Mouse (Mus musculus) kidney, adult 2 months (tissue): ENCODE measurements around the gene Ppm1l. TPM values are rescaled to one million over a fixed set of nuclear protein-coding genes. Genes with fewer than 3 reads are reported as not detected.

Experiments
- DNase-seq: peaks from one replicate; pipeline ENCODE4 v3.0.0; 2021
- H3K27ac ChIP-seq: fragments of 200-500 bp; 2 replicates; pipeline ENCODE4 v1.5.1; 2012; ENCODE audit warnings: low read depth, low read length, control low read depth, inconsistent platforms; ENCODE audit not compliant: insufficient read depth
- H3K27me3 ChIP-seq: fragments of 200-500 bp; replicated peaks from 2 replicates; pipeline ENCODE4 v1.6.1; 2012; ENCODE audit warnings: mild to moderate bottlenecking, moderate library complexity, low read length, inconsistent platforms; ENCODE audit not compliant: control insufficient read depth, insufficient read depth
- H3K36me3 ChIP-seq: fragments of 200-500 bp; 2 replicates; pipeline ENCODE4 v1.6.1; 2012; ENCODE audit warnings: mild to moderate bottlenecking, moderate library complexity, low read length, inconsistent platforms; ENCODE audit not compliant: control insufficient read depth, insufficient read depth
- H3K4me1 ChIP-seq: fragments of 200-500 bp; 2 replicates; pipeline ENCODE4 v1.6.1; 2011; ENCODE audit warnings: low read length; ENCODE audit not compliant: control insufficient read depth, insufficient read depth
- H3K4me3 ChIP-seq: fragments of 200-500 bp; 2 replicates; pipeline ENCODE4 v1.5.1; 2011; ENCODE audit warnings: mild to moderate bottlenecking, low read depth, low read length, control low read depth; ENCODE audit not compliant: insufficient read depth
- CTCF ChIP-seq: fragments of 200-500 bp; conservative IDR thresholded peaks from 2 replicates; pipeline ENCODE4 v1.5.1; 2011; ENCODE audit warnings: low read depth, mild to moderate bottlenecking, control low read depth, low read length, moderate library complexity, mixed read lengths; ENCODE audit not compliant: insufficient read depth, insufficient read length
- POLR2A ChIP-seq: fragments of 200-500 bp; IDR thresholded peaks from one replicate; pipeline ENCODE4 v1.6.1; 2011; ENCODE audit warnings: low read depth, low read length, control low read depth
- WGBS: fragments of 180-500 bp; shearing (Covaris S2); methylation state at CpG from one replicate; pipeline ENCODE4 v1.1.7; 2018; 5-methylcytosine and 5-hydroxymethylcytosine counted together
- polyA plus RNA-seq: library from polyadenylated mRNA; depleted of rRNA; stranded (reverse); fragments of >200 nt; gene quantifications from 2 replicates; pipeline ENCODE4 v1.2.3, GENCODE M21; 2012

The Ppm1l gene
- polyA plus RNA-seq, 1 experiment, result 4.0 TPM

- Histone ChIP-seq H3K4me1 (peaks cover 3% of the 10 kb centered on the region; the same call in 1 of the 2 replicates), H3K36me3 (no peaks in the 10 kb centered on the region), H3K27ac (no peak overlapping the region), H3K4me3 (no peak overlapping the region), H3K27me3 (no peaks in the 10 kb centered on the region)
- TF ChIP-seq POLR2A (no peak), CTCF (no peak)
- WGBS, result 65% methylated on average over 12 of the region's 12 CpGs
- peak; percentile 25 for DNase-seq
Observed at GRCm38 (mm10) chr3:69357897-69358619, 41.4 kb downstream of the Ppm1l start.

- TF ChIP-seq CTCF (no peak), POLR2A (no peak)
- H3K27ac ChIP-seq, result no peak overlapping the region
- WGBS, result 97% methylated on average over 8 of the region's 8 CpGs
- no peak for DNase-seq
- H3K36me3 ChIP-seq, result no peaks in the 10 kb centered on the region
- no peak overlapping the region for H3K4me3 ChIP-seq
- H3K27me3 ChIP-seq, result no peaks in the 10 kb centered on the region
- H3K4me1 ChIP-seq, result peaks cover 3% of the 10 kb centered on the region; the same call in 1 of the 2 replicates
Observed at GRCm38 (mm10) chr3:69358620-69358964, 41.9 kb downstream of the Ppm1l start.

- TF ChIP-seq POLR2A, result no peak
- no peak for TF ChIP-seq CTCF
- DNase-seq, result no peak
- no peaks in the 10 kb centered on the region for H3K27me3 ChIP-seq
- 85% methylated on average over 4 of the region's 4 CpGs for WGBS
- H3K4me3 ChIP-seq, result no peak overlapping the region
- no peaks in the 10 kb centered on the region for H3K36me3 ChIP-seq
- no peaks in the 10 kb centered on the region; the same call in 1 of the 2 replicates for H3K4me1 ChIP-seq
- H3K27ac ChIP-seq, result no peak overlapping the region
Observed at GRCm38 (mm10) chr3:69360263-69360895, 43.7 kb downstream of the Ppm1l start.

GRCm38 (mm10) chr3:69361487-69362349 is 45.1 kb downstream of the Ppm1l start:
- H3K4me3 ChIP-seq, result no peak overlapping the region
- H3K36me3 ChIP-seq, result no peaks in the 10 kb centered on the region
- no peak for DNase-seq
- 81% methylated on average over 12 of the region's 13 CpGs for WGBS
- no peak for TF ChIP-seq CTCF
- TF ChIP-seq POLR2A, result no peak
- H3K27ac ChIP-seq, result no peak overlapping the region
- no peaks in the 10 kb centered on the region; the same call in 1 of the 2 replicates for H3K4me1 ChIP-seq
- H3K27me3 ChIP-seq, result no peaks in the 10 kb centered on the region

- no peak for DNase-seq
- WGBS, result 82% methylated on average over 5 of the region's 5 CpGs
- Histone ChIP-seq H3K27ac (no peak overlapping the region), H3K4me1 (no peaks in the 10 kb centered on the region; the same call in 1 of the 2 replicates), H3K4me3 (no peak overlapping the region), H3K27me3 (no peaks in the 10 kb centered on the region), H3K36me3 (no peaks in the 10 kb centered on the region)
- TF ChIP-seq POLR2A, result no peak
- TF ChIP-seq CTCF, result no peak
Observed at GRCm38 (mm10) chr3:69362350-69362790, 45.7 kb downstream of the Ppm1l start.

- 91% methylated on average over 4 of the region's 4 CpGs for WGBS
- no peaks in the 10 kb centered on the region for H3K36me3 ChIP-seq
- TF ChIP-seq POLR2A, result no peak
- TF ChIP-seq CTCF, result no peak
- H3K27me3 ChIP-seq, result no peaks in the 10 kb centered on the region
- H3K27ac ChIP-seq, result no peak overlapping the region
- DNase-seq, result no peak
- no peak overlapping the region for H3K4me3 ChIP-seq
- H3K4me1 ChIP-seq, result no peaks in the 10 kb centered on the region
Observed at GRCm38 (mm10) chr3:69362906-69363305, 46.2 kb downstream of the Ppm1l start.
